9 mouse cellular contexts compared by ENCODE assay signal in genomic region chr11:49202523-49203061, GRCm38 (mm10). TPM values are rescaled to one million over a fixed set of nuclear protein-coding genes. Genes with fewer than 3 reads are reported as not detected.
A peak's percentile ranks its signal among the peaks of the same experiment; 100 is the strongest.
DNase-seq lines count a peak whose midpoint lies in the region; ATAC-seq and TF ChIP-seq lines count a peak whose summit lies in the region.
"Had no signal": no experiment of that assay in that cellular context is flagged by ENCODE, and none has a peak within 500 bp of the region (broad histone marks: within the 10 kb centered on the region; RNA-seq: fewer than 3 reads in every experiment).

No protein-coding gene starts in this region.

- DNase-seq in heart, adult 2 months, result peak in 1 of 2 experiments; percentile 49
- DNase-seq in heart, adult 9 months (ENCODE audit: low spot score in 2 of 2), result no peak
- DNase-seq in ES-CJ7 (ENCODE audit: low read depth, low spot score), result peak; percentile 34
- peak; percentile 48 for DNase-seq in embryonic facial prominence, embryonic 14.5 days (ENCODE audit: low spot score)
- peak; percentile 15 for DNase-seq in liver, embryonic 13.5 days
- peak; percentile 67 for DNase-seq in yolk sac, embryonic 10.5 days (ENCODE audit: low spot score)

- peaks cover 19% of the 10 kb centered on the region for H3K36me3 ChIP-seq in heart, adult 2 months (ENCODE audit: control insufficient read depth, insufficient read depth, low read length)
- peaks cover 14% of the 10 kb centered on the region; the same call in 1 of the 2 replicates for H3K36me3 ChIP-seq in embryonic facial prominence, embryonic 14.5 days (ENCODE audit: control insufficient read depth, insufficient read depth, low read length)
- H3K36me3 ChIP-seq in hindbrain, embryonic 15.5 days, result 0 out of 2 replicates have a peak, but pooled peaks cover 2% of the 10 kb centered on the region
- peaks cover 8% of the 10 kb centered on the region; the same call in 1 of the 2 replicates for H3K36me3 ChIP-seq in liver, embryonic 13.5 days
- peaks cover 4% of the 10 kb centered on the region for H3K36me3 ChIP-seq in neural tube, embryonic 13.5 days

- H3K27ac ChIP-seq in heart, adult 2 months, result peak overlapping the region; percentile 99
- H3K27ac ChIP-seq in embryonic facial prominence, embryonic 14.5 days (replicated peaks; ENCODE audit: low read depth, low read length), result peak overlapping the region; percentile 99
- H3K27ac ChIP-seq in hindbrain, embryonic 15.5 days (replicated peaks), result peak overlapping the region; percentile 97
- peak overlapping the region; percentile 98 for H3K27ac ChIP-seq in liver, embryonic 13.5 days
- H3K27ac ChIP-seq in neural tube, embryonic 13.5 days (replicated peaks), result peak overlapping the region; percentile 99

- TF ChIP-seq EP300 in heart, adult 2 months (IDR thresholded peaks at IDR 0.05; ENCODE audit: insufficient read depth, low read depth, low read length), result no peak

- H3K79me2 ChIP-seq in heart, adult 2 months (replicated peaks; ENCODE audit: control insufficient read depth, insufficient read depth, low read length), result no peaks in the 10 kb centered on the region; the same call in none of the 2 replicates

- no peaks in the 10 kb centered on the region for H3K27me3 ChIP-seq in heart, adult 2 months (ENCODE audit: control insufficient read depth, insufficient read depth, low read length)
- no peaks in the 10 kb centered on the region for H3K27me3 ChIP-seq in embryonic facial prominence, embryonic 14.5 days (replicated peaks; ENCODE audit: control insufficient read depth, insufficient read depth, low read length)
- no peaks in the 10 kb centered on the region for H3K27me3 ChIP-seq in hindbrain, embryonic 15.5 days
- no peaks in the 10 kb centered on the region for H3K27me3 ChIP-seq in liver, embryonic 13.5 days
- H3K27me3 ChIP-seq in neural tube, embryonic 13.5 days, result no peaks in the 10 kb centered on the region

- no peaks in the 10 kb centered on the region for H3K9me3 ChIP-seq in embryonic facial prominence, embryonic 14.5 days (ENCODE audit: control insufficient read depth, low read length)
- no peaks in the 10 kb centered on the region for H3K9me3 ChIP-seq in hindbrain, embryonic 15.5 days
- no peaks in the 10 kb centered on the region for H3K9me3 ChIP-seq in liver, embryonic 13.5 days (replicated peaks)
- H3K9me3 ChIP-seq in neural tube, embryonic 13.5 days, result no peaks in the 10 kb centered on the region

- no peak for TF ChIP-seq CTCF in heart, adult 2 months (IDR thresholded peaks at IDR 0.05)

- intact Hi-C loops in heart, adult 2 months (cut with DNase I), result loop anchor here (1.0 to 5.0 kb wide), 5 partner anchors 41 to 405 kb away; partner anchors contain the start of genes Irgm1 and Trim41

- WGBS in heart, adult 2 months, result 1% methylated on average over 10 of the region's 10 CpGs
- WGBS in embryonic facial prominence, embryonic 14.5 days, result 3% methylated on average over 10 of the region's 10 CpGs
- WGBS in hindbrain, embryonic 15.5 days, result 4% methylated on average over 10 of the region's 10 CpGs
- 2% methylated on average over 10 of the region's 10 CpGs for WGBS in liver, embryonic 13.5 days (ENCODE audit: insufficient replicate concordance)
- 4% methylated on average over 10 of the region's 10 CpGs for WGBS in neural tube, embryonic 13.5 days

- peak overlapping the region; percentile 68 for H3K4me2 ChIP-seq in embryonic facial prominence, embryonic 14.5 days (ENCODE audit: low read depth, low read length)
- peak overlapping the region; percentile 89 for H3K4me2 ChIP-seq in hindbrain, embryonic 15.5 days
- peak overlapping the region; percentile 94 for H3K4me2 ChIP-seq in liver, embryonic 13.5 days
- H3K4me2 ChIP-seq in neural tube, embryonic 13.5 days, result peak overlapping the region; percentile 83

- peak overlapping the region; percentile 67 for H3K4me3 ChIP-seq in heart, adult 2 months
- H3K4me3 ChIP-seq in embryonic facial prominence, embryonic 14.5 days (ENCODE audit: low read depth, low read length), result peak overlapping the region; percentile 90
- peak overlapping the region; percentile 97 for H3K4me3 ChIP-seq in hindbrain, embryonic 15.5 days
- peak overlapping the region; percentile 82 for H3K4me3 ChIP-seq in liver, embryonic 13.5 days (replicated peaks)
- peak overlapping the region; percentile 96 for H3K4me3 ChIP-seq in neural tube, embryonic 13.5 days

- H3K4me1 ChIP-seq in heart, adult 2 months (ENCODE audit: control insufficient read depth, insufficient read depth, low read length), result peaks cover 5% of the 10 kb centered on the region
- H3K4me1 ChIP-seq in embryonic facial prominence, embryonic 14.5 days (ENCODE audit: control insufficient read depth, insufficient read depth, low read length), result peaks cover 13% of the 10 kb centered on the region; the same call in 1 of the 2 replicates
- H3K4me1 ChIP-seq in hindbrain, embryonic 15.5 days (replicated peaks), result peaks cover 22% of the 10 kb centered on the region
- H3K4me1 ChIP-seq in liver, embryonic 13.5 days (replicated peaks), result peaks cover 48% of the 10 kb centered on the region
- peaks cover 24% of the 10 kb centered on the region for H3K4me1 ChIP-seq in neural tube, embryonic 13.5 days (replicated peaks)

- H3K9ac ChIP-seq in heart, adult 2 months (ENCODE audit: low read depth, low read length), result peak overlapping the region; percentile 92
- peak overlapping the region; percentile 99 for H3K9ac ChIP-seq in embryonic facial prominence, embryonic 14.5 days (ENCODE audit: low read depth, low read length)
- H3K9ac ChIP-seq in hindbrain, embryonic 15.5 days, result peak overlapping the region; percentile 100
- peak overlapping the region; percentile 92 for H3K9ac ChIP-seq in liver, embryonic 13.5 days
- H3K9ac ChIP-seq in neural tube, embryonic 13.5 days, result peak overlapping the region; percentile 99

- ATAC-seq in embryonic facial prominence, embryonic 14.5 days (ENCODE audit: low read depth), result peak; percentile 8; the same call in 1 of the 2 replicates
- ATAC-seq in hindbrain, embryonic 15.5 days (ENCODE audit: low FRiP score, low read depth), result peak; percentile 42
- ATAC-seq in liver, embryonic 13.5 days (ENCODE audit: low read depth), result peak; percentile 9; the same call in 1 of the 2 replicates
- peak; percentile 69 for ATAC-seq in neural tube, embryonic 13.5 days (ENCODE audit: low read depth)

- TF ChIP-seq POLR2A in heart, adult 2 months (IDR thresholded peaks at IDR 0.05; ENCODE audit: insufficient read depth, low read depth, low read length), result no peak

RNA-seq across cellular contexts. Expression of gene Zfp62, which starts 0.5 kb away (rescaled TPM):
- total RNA-seq in heart, adult 2 months (2021), result 10 to 100 TPM; 23.9 to 28.9 TPM
- 2.9 and 8.2 TPM in 2 replicates for polyA plus RNA-seq in heart, adult 2 months (2012; rRNA removed)
- polyA plus RNA-seq in embryonic facial prominence, embryonic 14.5 days (2014; fragmentation: Nextera tagmentation; extraction: Ambion mirVana), result 40.4 and 42.0 TPM in 2 replicates
- polyA plus RNA-seq in hindbrain, embryonic 15.5 days (2015; fragmentation: Nextera tagmentation; extraction: Ambion mirVana), result 38.0 and 40.7 TPM in 2 replicates
- polyA plus RNA-seq in liver, embryonic 13.5 days (2015; fragmentation: Nextera tagmentation; extraction: Ambion mirVana), result 10.7 and 14.2 TPM in 2 replicates
- 44.5 and 50.0 TPM in 2 replicates for polyA plus RNA-seq in neural tube, embryonic 13.5 days (2015; fragmentation: Nextera tagmentation; extraction: Ambion mirVana)

RNA-seq across cellular contexts. Expression of gene Btnl9, which starts 15.6 kb away (rescaled TPM):
- 10 to 100 TPM; 25.0 to 31.4 TPM for total RNA-seq in heart, adult 2 months (2021)
- 18.9 and 23.0 TPM in 2 replicates for polyA plus RNA-seq in heart, adult 2 months (2012; rRNA removed)
- 1.5 and 2.3 TPM in 2 replicates for polyA plus RNA-seq in embryonic facial prominence, embryonic 14.5 days (2014; fragmentation: Nextera tagmentation; extraction: Ambion mirVana)
- polyA plus RNA-seq in hindbrain, embryonic 15.5 days (2015; fragmentation: Nextera tagmentation; extraction: Ambion mirVana), result 0.22 TPM in 1 of 2 replicates, not detected in the other
- 0.78 and 0.81 TPM in 2 replicates for polyA plus RNA-seq in liver, embryonic 13.5 days (2015; fragmentation: Nextera tagmentation; extraction: Ambion mirVana)
- polyA plus RNA-seq in neural tube, embryonic 13.5 days (2015; fragmentation: Nextera tagmentation; extraction: Ambion mirVana), result 0.10 and 0.33 TPM in 2 replicates

RNA-seq across cellular contexts. Expression of gene Mgat1, which starts 41.4 kb away (rescaled TPM):
- 10 to 100 TPM; 59.2 to 72.3 TPM for total RNA-seq in heart, adult 2 months (2021)
- polyA plus RNA-seq in heart, adult 2 months (2012; rRNA removed), result 74.4 and 86.4 TPM in 2 replicates
- polyA plus RNA-seq in embryonic facial prominence, embryonic 14.5 days (2014; fragmentation: Nextera tagmentation; extraction: Ambion mirVana), result 66.0 and 67.3 TPM in 2 replicates
- polyA plus RNA-seq in hindbrain, embryonic 15.5 days (2015; fragmentation: Nextera tagmentation; extraction: Ambion mirVana), result 34.7 and 36.2 TPM in 2 replicates
- 32.0 and 32.6 TPM in 2 replicates for polyA plus RNA-seq in liver, embryonic 13.5 days (2015; fragmentation: Nextera tagmentation; extraction: Ambion mirVana)
- 28.8 and 32.4 TPM in 2 replicates for polyA plus RNA-seq in neural tube, embryonic 13.5 days (2015; fragmentation: Nextera tagmentation; extraction: Ambion mirVana)

RNA-seq across cellular contexts. Expression of gene Olfr1394, which starts 48.4 kb away (rescaled TPM):
- not detected for total RNA-seq in heart, adult 2 months (2021)
- polyA plus RNA-seq in heart, adult 2 months (2012; rRNA removed), result not detected in 2 replicates
- polyA plus RNA-seq in embryonic facial prominence, embryonic 14.5 days (2014; fragmentation: Nextera tagmentation; extraction: Ambion mirVana), result not detected in 2 replicates
- polyA plus RNA-seq in hindbrain, embryonic 15.5 days (2015; fragmentation: Nextera tagmentation; extraction: Ambion mirVana), result not detected in 2 replicates
- not detected in 2 replicates for polyA plus RNA-seq in liver, embryonic 13.5 days (2015; fragmentation: Nextera tagmentation; extraction: Ambion mirVana)
- not detected in 2 replicates for polyA plus RNA-seq in neural tube, embryonic 13.5 days (2015; fragmentation: Nextera tagmentation; extraction: Ambion mirVana)
- total RNA-seq: adrenal gland, adult 18-20 months had no signal

Comparison
In these comparisons a context has a peak if more than half of its experiments do, and no peak if none do; other contexts are left out.
1. DNase-seq: peak in ES-CJ7 (single experiment), embryonic facial prominence, embryonic 14.5 days (single experiment), liver, embryonic 13.5 days (single experiment) and yolk sac, embryonic 10.5 days (single experiment); none in heart, adult 9 months (0 of 2).
2. ATAC-seq: peak in every context shown above with its lines; median percentile 69 in neural tube, embryonic 13.5 days; 42 in hindbrain, embryonic 15.5 days; 9 in liver, embryonic 13.5 days; 8 in embryonic facial prominence, embryonic 14.5 days.
3. Peak in every context shown above with its lines, with median percentiles within 50 percentile points of each other: H3K27ac ChIP-seq, H3K4me3 ChIP-seq, H3K9ac ChIP-seq and H3K4me2 ChIP-seq.